Mouse (Mus musculus) T-cell, adult 2 months (primary cell): ENCODE data around the gene Vwa7.
"Not testable (repeated sequence)": the region's sequence is repeated elsewhere in the genome, so short reads cannot be mapped to it uniquely, and the experiment has no call there.

Experiments used
- DNase-seq: peaks from one replicate; pipeline ENCODE4 v3.0.0; 2022; ENCODE audit warnings: low spot score

The Vwa7 gene

GRCm38 (mm10) chr17:35000717-35001451 is 15.5 kb upstream of the Vwa7 start, which contains the start of gene Vars:
TSS of gene Vars (plus strand) at chr17:35000987.
- DNase-seq = peak; percentile 81

- peak; percentile 54 for DNase-seq
Observed at GRCm38 (mm10) chr17:35001452-35002152, 14.8 kb upstream of the Vwa7 start.

- DNase-seq = no peak
Observed at GRCm38 (mm10) chr17:35002153-35002865, 14.1 kb upstream of the Vwa7 start.

DNA sequence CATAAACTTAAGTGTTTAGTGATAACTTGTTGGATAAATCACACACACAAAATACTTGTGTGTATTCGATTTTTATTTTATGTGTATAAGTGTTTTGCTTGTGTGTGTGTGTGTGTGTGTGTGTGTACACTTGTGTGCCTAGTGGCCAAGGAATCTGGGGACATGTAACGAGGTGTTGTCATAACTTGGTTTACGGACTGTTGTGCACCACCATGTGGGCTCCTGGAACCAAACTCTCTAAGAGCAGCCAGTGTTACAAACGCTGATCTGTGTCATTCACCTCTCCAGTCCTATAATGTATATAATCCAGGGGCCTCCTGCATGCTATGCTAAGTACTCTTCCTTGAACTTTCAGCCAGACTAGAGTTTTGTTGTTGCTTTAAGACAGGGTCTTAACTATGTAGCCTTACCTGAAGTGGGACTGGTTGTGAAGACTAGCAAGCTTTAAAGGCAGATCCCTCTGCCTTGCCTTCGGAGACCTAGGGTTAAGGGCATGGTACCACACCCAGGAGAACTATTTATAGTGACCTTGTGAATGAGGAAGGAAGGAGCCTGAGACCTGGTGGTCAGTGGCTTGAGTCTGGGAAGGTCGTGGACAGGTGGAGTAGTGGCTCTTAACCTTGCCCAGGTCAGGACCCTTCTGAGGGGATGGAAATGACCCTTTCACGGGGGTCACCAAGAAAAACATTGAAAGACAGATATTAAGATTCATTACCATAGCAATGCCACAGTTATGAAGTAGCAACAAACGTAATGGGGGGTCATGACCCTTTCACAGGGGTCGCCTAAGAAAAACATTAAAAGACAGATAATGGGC is 13.1 kb upstream of the Vwa7 start:
- DNase-seq = no peak

DNA sequence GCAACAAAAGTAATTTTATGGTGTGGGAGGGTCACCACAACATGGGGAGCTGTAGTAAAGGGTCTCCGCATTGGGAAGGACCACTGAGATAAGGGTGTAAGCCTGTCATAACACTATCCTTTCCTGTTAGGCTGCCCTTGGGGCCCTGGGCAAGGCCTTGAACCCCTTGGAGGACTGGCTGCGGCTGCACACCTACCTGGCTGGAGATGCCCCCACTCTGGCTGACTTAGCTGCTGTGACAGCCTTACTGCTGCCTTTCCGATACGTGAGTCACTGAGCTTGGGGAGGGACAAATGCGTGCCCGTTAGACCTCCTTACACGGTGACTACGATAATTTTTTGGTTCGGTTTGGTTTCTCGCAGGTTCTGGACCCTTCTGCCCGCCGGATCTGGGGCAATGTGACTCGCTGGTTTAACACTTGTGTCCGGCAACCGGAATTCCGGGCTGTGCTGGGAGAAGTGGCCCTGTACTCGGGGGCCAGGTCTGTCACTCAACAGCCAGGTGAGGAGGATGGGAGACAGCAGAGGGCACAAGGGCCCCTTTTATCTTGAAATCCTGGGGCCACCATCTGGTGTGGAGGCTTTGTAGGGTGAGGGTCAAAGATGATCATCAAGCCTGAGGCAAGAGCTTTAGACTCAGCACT is 12.2 kb upstream of the Vwa7 start:
- no peak for DNase-seq

- no peak for DNase-seq
Observed at GRCm38 (mm10) chr17:35005158-35005557, 11.2 kb upstream of the Vwa7 start.

DNA sequence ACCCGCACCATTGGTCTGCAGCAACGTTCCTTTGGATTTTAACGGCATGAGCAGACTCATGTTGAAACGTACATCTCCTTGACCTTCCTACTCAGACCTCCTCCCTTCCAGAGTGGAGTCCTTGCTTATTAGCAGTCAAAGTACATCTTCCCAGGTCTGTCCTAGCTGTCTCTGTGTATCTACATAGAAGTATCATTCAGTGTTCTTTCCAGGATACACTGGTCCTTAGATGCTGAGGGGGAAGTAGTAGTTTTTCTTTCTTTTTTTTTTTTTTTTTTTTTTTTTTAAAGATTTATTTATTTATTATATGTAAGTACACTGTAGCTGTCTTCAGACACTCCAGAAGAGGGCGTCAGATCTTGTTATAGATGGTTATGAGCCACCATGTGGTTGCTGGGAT is 10.5 kb upstream of the Vwa7 start:
- DNase-seq = not testable (repeated sequence)

DNA sequence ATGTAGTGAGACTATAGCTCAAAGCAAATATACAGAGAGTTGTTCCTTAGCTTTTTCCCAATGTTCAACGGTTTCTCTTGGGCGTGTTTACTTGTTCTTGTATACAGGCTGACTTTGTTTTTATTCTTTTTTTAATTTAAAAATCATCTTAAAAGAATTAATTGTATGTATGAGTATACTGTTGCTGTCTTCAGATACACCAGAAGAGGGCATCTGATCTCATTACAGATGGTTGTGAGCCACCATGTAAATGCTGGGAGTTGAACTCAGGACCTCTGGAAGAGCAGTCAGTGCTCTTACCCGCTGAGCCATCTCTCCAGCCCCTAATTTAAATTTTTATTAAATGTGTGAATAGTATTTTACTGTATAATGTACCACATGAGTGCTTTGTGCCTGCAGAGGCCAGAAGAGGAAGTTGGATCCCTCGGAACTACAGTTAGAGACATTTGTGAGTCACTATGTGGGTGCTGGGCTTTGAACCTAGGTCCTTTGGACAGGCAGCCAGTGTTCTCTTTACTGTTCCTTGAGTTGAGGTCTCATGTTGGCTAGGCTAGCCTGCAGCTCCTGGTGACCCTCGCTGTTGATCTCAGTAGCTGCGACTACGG is 8.9 kb upstream of the Vwa7 start:
- DNase-seq = no peak

DNA sequence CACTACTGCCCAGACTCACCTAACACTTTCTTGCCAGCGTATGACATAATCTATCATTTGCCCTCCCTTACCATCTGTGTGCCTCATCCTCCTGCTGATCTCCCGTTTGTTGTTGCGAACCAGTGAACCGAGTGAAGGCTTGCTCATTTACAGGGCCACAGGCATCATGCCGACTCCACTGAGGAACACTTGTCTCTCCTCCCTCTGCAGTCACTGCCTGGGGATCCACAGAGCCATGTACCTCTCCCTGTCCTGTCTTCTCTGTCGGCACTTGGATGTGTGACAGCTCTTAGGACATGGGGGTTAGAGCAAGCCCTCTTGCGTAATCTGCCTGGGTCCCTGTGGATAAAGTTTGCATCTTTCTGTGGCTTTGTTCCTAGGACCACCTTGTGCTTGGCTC is 6.8 kb upstream of the Vwa7 start:
- DNase-seq = no peak

DNA sequence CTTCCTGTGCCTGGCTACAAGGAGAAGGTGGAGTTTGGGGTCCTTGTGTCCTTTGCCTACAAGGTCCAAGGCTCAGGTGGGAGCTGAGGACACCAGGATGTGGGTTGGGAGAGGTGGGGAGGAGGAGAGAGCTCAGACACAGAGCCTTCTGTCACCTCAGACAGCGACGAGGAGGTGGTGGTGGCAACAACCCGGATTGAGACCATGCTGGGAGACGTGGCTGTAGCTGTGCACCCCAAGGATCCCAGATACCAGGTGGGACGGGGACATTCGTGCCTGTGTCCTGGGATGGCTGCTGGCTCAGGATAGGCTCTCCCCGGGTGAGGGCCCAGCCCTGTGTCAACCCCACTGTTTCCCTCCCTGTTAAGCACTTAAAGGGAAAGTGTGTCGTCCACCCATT is 4.9 kb upstream of the Vwa7 start:
- DNase-seq = no peak

GRCm38 (mm10) chr17:35012430-35012829 is 3.9 kb upstream of the Vwa7 start:
- no peak for DNase-seq

DNA sequence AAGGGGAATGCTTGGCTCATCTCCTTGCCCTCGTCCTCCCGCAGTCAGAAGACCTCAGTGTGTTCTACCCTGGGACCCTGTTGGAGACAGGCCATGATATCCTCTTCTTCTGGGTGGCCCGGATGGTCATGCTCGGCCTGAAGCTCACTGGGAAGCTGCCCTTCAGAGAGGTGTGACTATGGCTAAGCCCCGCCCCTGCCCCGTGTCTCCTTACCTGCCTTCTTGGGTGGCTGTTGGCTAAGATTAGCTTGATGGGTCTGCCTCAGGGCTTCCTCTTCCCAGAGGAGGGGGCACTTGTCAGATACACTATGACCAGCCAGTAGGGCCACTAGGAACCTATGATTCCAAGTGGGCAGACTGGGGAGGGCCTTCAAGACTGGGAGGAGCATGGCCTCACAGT is 3.2 kb upstream of the Vwa7 start:
- DNase-seq = no peak

- no peak for DNase-seq
Observed at GRCm38 (mm10) chr17:35015296-35015695, 1.1 kb upstream of the Vwa7 start.

- peak; percentile 29 for DNase-seq
Observed at GRCm38 (mm10) chr17:35016791-35017705, 669 bp downstream of the Vwa7 start.

- DNase-seq = no peak
Observed at GRCm38 (mm10) chr17:35017706-35018030, 1.3 kb downstream of the Vwa7 start.

- DNase-seq = no peak
Observed at GRCm38 (mm10) chr17:35018171-35018570, 1.8 kb downstream of the Vwa7 start.

DNA sequence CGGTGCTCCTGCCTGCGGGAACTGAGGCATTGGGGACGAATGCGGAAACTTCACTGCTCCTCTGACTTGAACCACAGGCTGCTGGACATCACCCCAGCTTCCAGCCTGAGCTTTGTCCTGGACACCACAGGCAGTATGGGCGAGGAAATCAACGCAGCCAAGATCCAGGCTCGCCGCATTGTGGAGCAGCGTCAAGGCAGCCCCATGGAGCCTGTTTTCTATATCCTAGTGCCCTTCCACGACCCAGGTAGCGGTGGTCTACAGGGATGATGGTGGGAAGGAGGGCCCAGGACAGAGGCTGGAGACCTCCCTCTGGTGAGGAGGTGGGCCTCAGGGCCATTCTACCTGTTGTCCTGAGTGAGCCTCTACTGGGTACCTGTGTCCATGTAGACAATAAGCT is 3.5 kb downstream of the Vwa7 start:
- DNase-seq = no peak

DNA sequence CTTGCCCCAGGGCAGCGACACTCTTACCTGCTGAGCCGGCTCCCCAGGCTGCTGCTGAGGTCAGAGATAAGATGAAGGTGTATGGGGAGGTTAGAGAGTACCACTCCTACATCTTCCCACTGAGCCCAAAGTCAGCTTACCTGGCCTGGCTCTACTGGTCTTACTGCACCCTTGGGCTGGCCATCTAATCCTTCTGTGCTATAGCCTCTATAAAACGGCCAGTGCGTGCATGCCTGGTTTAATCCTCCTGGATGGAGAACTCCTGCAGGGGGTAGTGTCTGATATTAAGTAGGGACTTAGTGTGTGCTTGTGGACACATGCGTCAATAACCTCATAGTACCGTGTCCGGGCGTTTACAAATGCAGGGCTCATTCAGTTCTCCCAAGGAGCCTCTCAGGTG is 4.2 kb downstream of the Vwa7 start:
- no peak for DNase-seq

DNA sequence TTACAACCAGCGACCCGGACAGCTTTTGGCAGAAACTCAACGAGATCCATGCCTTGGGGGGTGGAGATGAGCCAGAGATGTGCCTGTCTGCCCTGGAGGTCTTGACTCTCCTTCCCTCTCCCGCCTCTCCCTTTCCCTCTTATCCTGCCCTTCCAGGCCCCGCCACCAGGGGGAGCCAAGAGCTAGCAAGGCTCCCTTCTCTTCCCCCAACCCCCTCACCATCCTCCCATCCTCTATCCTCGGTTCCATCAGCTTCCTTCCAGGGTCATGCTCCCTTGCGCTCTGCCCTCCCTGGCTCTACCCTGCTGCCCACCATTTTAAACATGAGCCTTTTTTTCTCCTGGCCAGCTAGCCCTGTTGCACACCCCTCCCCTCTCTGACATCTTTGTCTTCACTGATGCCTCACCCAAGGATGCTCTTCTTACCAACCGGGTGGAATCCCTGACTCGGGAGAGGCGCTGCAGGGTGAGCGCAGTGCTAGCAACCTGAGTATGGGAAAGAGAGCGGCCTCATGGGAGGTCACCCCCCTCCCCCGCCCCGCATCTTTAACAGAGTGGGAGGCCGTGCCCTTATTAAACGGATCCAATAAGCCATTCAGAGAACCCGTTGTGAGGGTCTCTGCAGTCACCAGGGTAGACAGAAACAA is 4.9 kb downstream of the Vwa7 start:
- DNase-seq = peak; percentile 83
